Comparison of ENCODE assay signal across 15 mouse cellular contexts in the genomic region with DNA sequence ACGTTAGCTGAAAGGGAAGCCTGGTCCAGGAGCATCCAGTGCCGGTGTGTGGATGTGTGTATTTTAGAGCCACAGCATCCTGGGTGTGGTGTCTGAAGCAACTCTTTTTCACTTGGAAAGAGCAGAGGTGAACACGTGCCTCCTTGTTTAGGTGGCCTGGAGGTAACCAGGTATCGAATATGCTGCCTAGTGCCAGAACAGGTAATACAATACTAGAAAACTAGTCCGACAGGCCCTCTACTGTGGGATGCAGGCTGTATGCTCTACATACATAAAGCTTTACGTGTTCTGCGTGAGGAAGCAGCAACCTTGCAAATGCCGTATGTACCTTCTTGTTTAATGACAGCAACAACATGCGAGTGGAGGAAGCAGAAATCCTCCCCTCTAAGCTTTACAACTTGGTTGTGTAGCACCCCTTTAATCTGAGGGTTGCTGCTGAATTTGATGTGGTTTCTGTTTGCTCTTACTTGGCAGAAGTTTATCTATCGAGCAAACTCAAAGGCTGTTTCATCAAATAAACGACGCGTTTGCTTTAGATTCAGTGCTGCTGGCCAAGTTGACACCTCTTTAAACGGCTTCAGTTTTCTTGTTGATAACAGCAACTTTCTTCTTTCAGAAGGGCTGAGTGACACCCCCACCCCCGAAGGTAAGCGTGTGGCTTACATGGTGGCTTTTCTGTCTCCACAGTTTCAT. TPM values are rescaled to one million over a fixed set of nuclear protein-coding genes. Genes with fewer than 3 reads are reported as not detected.
A peak's percentile ranks its signal among the peaks of the same experiment; 100 is the strongest.
DNase-seq lines count a peak whose midpoint lies in the region; ATAC-seq lines count a peak whose summit lies in the region.
"Had no signal": no experiment of that assay in that cellular context is flagged by ENCODE, and none has a peak within 500 bp of the region (broad histone marks: within the 10 kb centered on the region; RNA-seq: fewer than 3 reads in every experiment).

No protein-coding gene starts in this region.

- no peak for ATAC-seq in heart, embryonic 13.5 days (ENCODE audit: extremely low read depth, insufficient number of reproducible peaks, low FRiP score, low TSS enrichment)
- ATAC-seq in lung, embryonic 16.5 days (ENCODE audit: low read depth), result no peak
- peak; percentile 60; the same call in 1 of the 2 replicates for ATAC-seq in embryonic facial prominence, embryonic 14.5 days (ENCODE audit: low read depth)

- peaks cover 73% of the 10 kb centered on the region for H3K4me1 ChIP-seq in heart, embryonic 13.5 days
- H3K4me1 ChIP-seq in lung, embryonic 16.5 days (replicated peaks; ENCODE audit: control insufficient read depth, insufficient read depth, low read length), result peaks cover 54% of the 10 kb centered on the region
- H3K4me1 ChIP-seq in embryonic facial prominence, embryonic 14.5 days (ENCODE audit: control insufficient read depth, insufficient read depth, low read length), result peaks cover 27% of the 10 kb centered on the region

- H3K36me3 ChIP-seq in heart, embryonic 13.5 days, result peaks cover 48% of the 10 kb centered on the region
- peaks cover 13% of the 10 kb centered on the region for H3K36me3 ChIP-seq in lung, embryonic 16.5 days (ENCODE audit: control insufficient read depth, insufficient read depth, low read length)
- H3K36me3 ChIP-seq in embryonic facial prominence, embryonic 14.5 days (ENCODE audit: control insufficient read depth, insufficient read depth, low read length), result peaks cover 28% of the 10 kb centered on the region

- 61% methylated on average over 16 of the region's 16 CpGs for WGBS in heart, embryonic 13.5 days
- WGBS in lung, embryonic 16.5 days, result 23% methylated on average over 16 of the region's 16 CpGs
- WGBS in embryonic facial prominence, embryonic 14.5 days, result 75% methylated on average over 16 of the region's 16 CpGs

- intact Hi-C loops in left cerebral cortex, postnatal 10 days (cut with DNase I), result no loop called here

- H3K4me2 ChIP-seq in heart, embryonic 13.5 days, result no peak overlapping the region
- H3K4me2 ChIP-seq in lung, embryonic 16.5 days (ENCODE audit: low read depth, low read length), result peak overlapping the region; percentile 12; the same call in 1 of the 2 replicates
- no peak overlapping the region for H3K4me2 ChIP-seq in embryonic facial prominence, embryonic 14.5 days (ENCODE audit: low read depth, low read length)
- H3K4me2 ChIP-seq: hindbrain, embryonic 12.5 days; liver, embryonic 11.5 days; midbrain, embryonic 12.5 days had no signal

- no peaks in the 10 kb centered on the region for H3K9me3 ChIP-seq in heart, embryonic 13.5 days
- no peaks in the 10 kb centered on the region for H3K9me3 ChIP-seq in lung, embryonic 16.5 days (ENCODE audit: control insufficient read depth, low read length)
- H3K9me3 ChIP-seq in embryonic facial prominence, embryonic 14.5 days (ENCODE audit: control insufficient read depth, low read length), result no peaks in the 10 kb centered on the region
- H3K9me3 ChIP-seq: hindbrain, embryonic 12.5 days; midbrain, embryonic 12.5 days had no signal

- H3K27me3 ChIP-seq in heart, embryonic 13.5 days (replicated peaks), result no peaks in the 10 kb centered on the region
- H3K27me3 ChIP-seq in lung, embryonic 16.5 days (ENCODE audit: control insufficient read depth, insufficient read depth, low read depth, low read length), result no peaks in the 10 kb centered on the region
- H3K27me3 ChIP-seq in embryonic facial prominence, embryonic 14.5 days (replicated peaks; ENCODE audit: control insufficient read depth, insufficient read depth, low read length), result no peaks in the 10 kb centered on the region
- H3K27me3 ChIP-seq: CH12.LX; hindbrain, embryonic 12.5 days; midbrain, embryonic 12.5 days had no signal

- DNase-seq in heart, adult 8-10 months (ENCODE audit: low spot score), result no peak
- DNase-seq in lung, postnatal 36 days, result no peak
- peak; percentile 69 for DNase-seq in embryonic facial prominence, embryonic 14.5 days (ENCODE audit: low spot score)
- DNase-seq in thymus, postnatal 14 days, result peak; percentile 43
- DNase-seq in left cerebral cortex, postnatal 10 days (ENCODE audit: extremely low spot score in 1 of 2, low spot score in 2 of 2), result no peak
- no peak for DNase-seq in retina, embryonic 14.5 days (ENCODE audit: low spot score)
- DNase-seq: cerebellum, postnatal 10 days; kidney, postnatal 10 days; right cerebral cortex, postnatal 14 days had no signal

- H3K27ac ChIP-seq in heart, embryonic 13.5 days (replicated peaks), result peak overlapping the region; percentile 95
- peak overlapping the region; percentile 36 for H3K27ac ChIP-seq in lung, embryonic 16.5 days (ENCODE audit: low read length)
- no peak overlapping the region; the same call in 1 of the 2 replicates for H3K27ac ChIP-seq in embryonic facial prominence, embryonic 14.5 days (replicated peaks; ENCODE audit: low read depth, low read length)
- H3K27ac ChIP-seq: hindbrain, embryonic 12.5 days; midbrain, embryonic 12.5 days had no signal

- H3K9ac ChIP-seq in heart, embryonic 13.5 days, result 0 out of 2 replicates have a peak overlapping the region, but pooled peaks have one; percentile 50
- no peak overlapping the region for H3K9ac ChIP-seq in lung, embryonic 16.5 days (ENCODE audit: low read length)
- no peak overlapping the region for H3K9ac ChIP-seq in embryonic facial prominence, embryonic 14.5 days (ENCODE audit: low read depth, low read length)
- H3K9ac ChIP-seq: hindbrain, embryonic 12.5 days; midbrain, embryonic 12.5 days had no signal

- no peak overlapping the region for H3K4me3 ChIP-seq in heart, embryonic 13.5 days
- no peak overlapping the region for H3K4me3 ChIP-seq in lung, embryonic 16.5 days (ENCODE audit: low read length)
- H3K4me3 ChIP-seq in embryonic facial prominence, embryonic 14.5 days (ENCODE audit: low read depth, low read length), result no peak overlapping the region
- H3K4me3 ChIP-seq: hindbrain, embryonic 12.5 days; midbrain, embryonic 12.5 days had no signal

RNA-seq across cellular contexts. Expression of a gene that starts 7.7 kb away (rescaled TPM):
- polyA plus RNA-seq in heart, embryonic 13.5 days (2015; fragmentation: Nextera tagmentation; extraction: Ambion mirVana), result 84.1 and 99.1 TPM in 2 replicates
- total RNA-seq in heart, adult 8-10 months (2022), result 10 to 100 TPM; 23.7 to 34.1 (median 28.2) TPM
- polyA plus RNA-seq in lung, embryonic 16.5 days (2015; fragmentation: Nextera tagmentation; extraction: Ambion mirVana), result 40.5 and 46.2 TPM in 2 replicates
- polyA plus RNA-seq in embryonic facial prominence, embryonic 14.5 days (2014; fragmentation: Nextera tagmentation; extraction: Ambion mirVana), result 26.5 and 27.1 TPM in 2 replicates
- total RNA-seq in left cerebral cortex, postnatal 10 days (2021), result 100 to 1,000 TPM; 222 to 235 TPM

Comparison
In these comparisons a context has a peak if more than half of its experiments do, and no peak if none do; other contexts are left out.
1. DNase-seq: peak in embryonic facial prominence, embryonic 14.5 days (single experiment) and thymus, postnatal 14 days (single experiment); none in heart, adult 8-10 months (single experiment), lung, postnatal 36 days (single experiment), left cerebral cortex, postnatal 10 days (0 of 2) and retina, embryonic 14.5 days (single experiment).